Mouse (Mus musculus) heart, adult 2 months (tissue): ENCODE data around the gene Mex3a. TPM values are rescaled to one million over a fixed set of nuclear protein-coding genes. Genes with fewer than 3 reads are reported as not detected.

Source experiments
- DNase-seq, 2 experiments: peaks; one replicate each; pipeline ENCODE4 v3.0.0; 2021
- H3K27ac ChIP-seq: fragments of 200-600 bp; 2 replicates; pipeline ENCODE4 v1.8.1; 2022
- H3K27me3 ChIP-seq: fragments of 200-500 bp; 2 replicates; pipeline ENCODE4 v1.6.1; 2012; ENCODE audit warnings: mild to moderate bottlenecking, low read length, inconsistent platforms, mixed read lengths; ENCODE audit not compliant: control insufficient read depth, insufficient read depth
- H3K36me3 ChIP-seq: fragments of 200-500 bp; 2 replicates; pipeline ENCODE4 v1.6.1; 2012; ENCODE audit warnings: low read length, inconsistent platforms; ENCODE audit not compliant: control insufficient read depth, insufficient read depth
- H3K4me1 ChIP-seq: fragments of 200-500 bp; 2 replicates; pipeline ENCODE4 v1.6.1; 2011; ENCODE audit warnings: low read length; ENCODE audit not compliant: control insufficient read depth, insufficient read depth
- H3K4me3 ChIP-seq: fragments of 200-600 bp; 2 replicates; pipeline ENCODE4 v1.8.1; 2022
- H3K79me2 ChIP-seq: fragments of 200-500 bp; replicated peaks from 2 replicates; pipeline ENCODE4 v1.6.1; 2012; ENCODE audit warnings: mild to moderate bottlenecking, inconsistent platforms, low read length, moderate library complexity, mixed read lengths; ENCODE audit not compliant: control insufficient read depth, insufficient read depth
- H3K9ac ChIP-seq: fragments of 200-500 bp; 2 replicates; pipeline ENCODE4 v1.6.1; 2012; ENCODE audit warnings: low read depth, mild to moderate bottlenecking, control low read depth, inconsistent platforms, low read length, mixed read lengths
- CTCF ChIP-seq: fragments of 200-600 bp; IDR thresholded peaks from 2 replicates; pipeline ENCODE4 v1.8.1; 2022; ENCODE audit warnings: antibody characterized with exemption, mild to moderate bottlenecking, moderate library complexity
- EP300 ChIP-seq: fragments of 200-500 bp; IDR thresholded peaks from 2 replicates; pipeline ENCODE4 v1.6.1; 2011; ENCODE audit warnings: low read depth, low read length, control low read depth; ENCODE audit not compliant: insufficient read depth
- POLR2A ChIP-seq: fragments of 200-500 bp; IDR thresholded peaks from 2 replicates; pipeline ENCODE4 v1.6.1; 2011; ENCODE audit warnings: mild to moderate bottlenecking, low read depth, low read length, control low read depth; ENCODE audit not compliant: insufficient read depth
- WGBS: fragments of 180-500 bp; shearing (Covaris S2); methylation state at CpG from one replicate; pipeline ENCODE4 v1.1.7; 2018; 5-methylcytosine and 5-hydroxymethylcytosine counted together
- intact Hi-C: fragments of 180-260 bp; cut with DNase I; formaldehyde crosslinking; loops from one replicate; pipeline ENCODE4 v1.15.1; 2025
- polyA plus RNA-seq: library from polyadenylated mRNA; depleted of rRNA; stranded (reverse); fragments of >200 nt; gene quantifications from 2 replicates; pipeline ENCODE4 v1.2.3, GENCODE M21; 2012
- total RNA-seq, 2 experiments: library from RNA; stranded (reverse); gene quantifications; 2 replicates each; pipeline ENCODE4 v1.2.3; 2021

Gene Mex3a
- total and polyA plus RNA-seq, 3 experiments, result 0.27 to 0.45 (median 0.42) TPM

- Histone ChIP-seq H3K27me3 (no peaks in the 10 kb centered on the region), H3K79me2 (no peaks in the 10 kb centered on the region), H3K4me3 (no peak overlapping the region), H3K9ac (no peak overlapping the region), H3K27ac (peak overlapping the region; percentile 39; the same call in 1 of the 2 replicates), H3K36me3 (no peaks in the 10 kb centered on the region), H3K4me1 (peaks cover 14% of the 10 kb centered on the region)
- intact Hi-C loops, result no loop called here
- 77% methylated on average over 7 of the region's 7 CpGs for WGBS
- DNase-seq, result peak in 1 of 2 experiments; percentile 32
- no peak for TF ChIP-seq EP300
- no peak for TF ChIP-seq CTCF
- no peak for TF ChIP-seq POLR2A
Measured at GRCm38 (mm10) chr3:88513546-88514115, 18.6 kb upstream of the Mex3a start.

GRCm38 (mm10) chr3:88514231-88515094, 17.7 kb upstream of the Mex3a start:
- Histone ChIP-seq H3K27ac (no peak overlapping the region; the same call in 1 of the 2 replicates), H3K27me3 (no peaks in the 10 kb centered on the region), H3K36me3 (no peaks in the 10 kb centered on the region), H3K4me1 (peaks cover 13% of the 10 kb centered on the region), H3K4me3 (no peak overlapping the region), H3K9ac (no peak overlapping the region), H3K79me2 (no peaks in the 10 kb centered on the region)
- no peak for TF ChIP-seq EP300
- no peak for TF ChIP-seq CTCF
- no peak for TF ChIP-seq POLR2A
- 73% methylated on average over 10 of the region's 10 CpGs for WGBS
- intact Hi-C loops, result no loop called here
- no peak for DNase-seq

GRCm38 (mm10) chr3:88515095-88515386, 17.2 kb upstream of the Mex3a start:
- 86% methylated on average over 2 of the region's 2 CpGs for WGBS
- no peaks in the 10 kb centered on the region for H3K27me3 ChIP-seq
- no peak for TF ChIP-seq CTCF
- no peak for TF ChIP-seq EP300
- TF ChIP-seq POLR2A, result no peak
- intact Hi-C loops, result no loop called here
- H3K36me3 ChIP-seq, result no peaks in the 10 kb centered on the region
- H3K9ac ChIP-seq, result no peak overlapping the region
- no peak overlapping the region for H3K27ac ChIP-seq
- H3K4me1 ChIP-seq, result peaks cover 13% of the 10 kb centered on the region
- DNase-seq, result no peak
- H3K79me2 ChIP-seq, result no peaks in the 10 kb centered on the region
- no peak overlapping the region for H3K4me3 ChIP-seq

- intact Hi-C loops, result no loop called here
- peaks cover 9% of the 10 kb centered on the region for H3K4me1 ChIP-seq
- H3K27me3 ChIP-seq, result no peaks in the 10 kb centered on the region
- H3K9ac ChIP-seq, result no peak overlapping the region
- 81% methylated on average over 2 of the region's 2 CpGs for WGBS
- DNase-seq, result no peak
- no peak for TF ChIP-seq EP300
- TF ChIP-seq POLR2A, result no peak
- no peak for TF ChIP-seq CTCF
- H3K79me2 ChIP-seq, result no peaks in the 10 kb centered on the region
- H3K36me3 ChIP-seq, result no peaks in the 10 kb centered on the region
- no peak overlapping the region for H3K4me3 ChIP-seq
- H3K27ac ChIP-seq, result no peak overlapping the region
Measured at GRCm38 (mm10) chr3:88516407-88516806, 15.8 kb upstream of the Mex3a start.

- no peak for TF ChIP-seq EP300
- TF ChIP-seq POLR2A, result no peak
- TF ChIP-seq CTCF, result no peak
- Histone ChIP-seq H3K4me3 (no peak overlapping the region), H3K4me1 (peaks cover 2% of the 10 kb centered on the region), H3K27me3 (no peaks in the 10 kb centered on the region), H3K79me2 (no peaks in the 10 kb centered on the region), H3K9ac (no peak overlapping the region), H3K36me3 (no peaks in the 10 kb centered on the region), H3K27ac (no peak overlapping the region)
- intact Hi-C loops, result no loop called here
- WGBS, result 90% methylated on average over 4 of the region's 4 CpGs
- no peak for DNase-seq
Measured at GRCm38 (mm10) chr3:88518411-88518810, 13.8 kb upstream of the Mex3a start.

GRCm38 (mm10) chr3:88520078-88520477, 12.1 kb upstream of the Mex3a start:
- no peak for DNase-seq
- Histone ChIP-seq H3K27me3 (no peaks in the 10 kb centered on the region), H3K4me3 (no peak overlapping the region), H3K9ac (no peak overlapping the region), H3K36me3 (no peaks in the 10 kb centered on the region), H3K79me2 (no peaks in the 10 kb centered on the region), H3K4me1 (peaks cover 2% of the 10 kb centered on the region), H3K27ac (no peak overlapping the region)
- 88% methylated on average over 2 of the region's 2 CpGs for WGBS
- TF ChIP-seq POLR2A (no peak), CTCF (no peak), EP300 (no peak)
- intact Hi-C loops, result no loop called here
